Mouse (Mus musculus): Measurements from ENCODE around the gene Psmb8.
"Not testable (repeated sequence)": the region's sequence is repeated elsewhere in the genome, so short reads cannot be mapped to it uniquely, and the experiment has no call there.

The Psmb8 gene

GRCm38 (mm10) chr17:34207456-34207855 is 9.9 kb downstream of the Psmb8 start:
- in situ Hi-C loops (cut with MboI, MseI) = loop anchor here in 1 of 2 experiments (5.0 kb wide), 1 partner anchor 80 kb away; no protein-coding TSS in a partner anchor

GRCm38 (mm10) chr17:34207866-34208265 is 10.3 kb downstream of the Psmb8 start:
- in situ Hi-C loops (cut with MboI, MseI) = loop anchor here in 1 of 2 experiments (5.0 kb wide), 1 partner anchor 81 kb away; no protein-coding TSS in a partner anchor

- in situ Hi-C loops (cut with MboI, MseI) = loop anchor here in 1 of 2 experiments (5.0 kb wide), 1 partner anchor 81 kb away; no protein-coding TSS in a partner anchor
Observed at GRCm38 (mm10) chr17:34208421-34208820, 10.9 kb downstream of the Psmb8 start.

GRCm38 (mm10) chr17:34209680-34210079 is 12.2 kb downstream of the Psmb8 start:
- in situ Hi-C loops (cut with MboI, MseI) = loop anchor here in 1 of 2 experiments (5.0 kb wide), 1 partner anchor 82 kb away; no protein-coding TSS in a partner anchor

GRCm38 (mm10) chr17:34210599-34210998 is 13.1 kb downstream of the Psmb8 start:
- in situ Hi-C loops (cut with MboI, MseI) = no loop called here

- in situ Hi-C loops (cut with MboI, MseI) = no loop called here
Observed at GRCm38 (mm10) chr17:34211746-34212365, 14.3 kb downstream of the Psmb8 start.

- in situ Hi-C loops (cut with MboI, MseI) = no loop called here
Observed at GRCm38 (mm10) chr17:34213936-34214335, 16.4 kb downstream of the Psmb8 start.

- in situ Hi-C loops (cut with MboI, MseI) = loop anchor here in 1 of 2 experiments (5.0 kb wide), 1 partner anchor 33 kb away; no protein-coding TSS in a partner anchor
Observed at GRCm38 (mm10) chr17:34215176-34215575, 17.7 kb downstream of the Psmb8 start.

GRCm38 (mm10) chr17:34217216-34217928 is 19.9 kb downstream of the Psmb8 start:
- in situ Hi-C loops (cut with MboI, MseI) = loop anchor here in 1 of 2 experiments (5.0 kb wide), 1 partner anchor 35 kb away; no protein-coding TSS in a partner anchor

- in situ Hi-C loops (cut with MboI, MseI) = loop anchor here in 1 of 2 experiments (5.0 kb wide), 1 partner anchor 36 kb away; no protein-coding TSS in a partner anchor
Observed at GRCm38 (mm10) chr17:34217986-34218385, 20.5 kb downstream of the Psmb8 start.

GRCm38 (mm10) chr17:34218675-34219074 is 21.2 kb downstream of the Psmb8 start:
- in situ Hi-C loops (cut with MboI, MseI) = loop anchor here in 1 of 2 experiments (5.0 kb wide), 1 partner anchor 36 kb away; no protein-coding TSS in a partner anchor

- in situ Hi-C loops (cut with MboI, MseI) = loop anchor here in 1 of 2 experiments (5.0 kb wide), 1 partner anchor 37 kb away; no protein-coding TSS in a partner anchor
Observed at GRCm38 (mm10) chr17:34219096-34219495, 21.6 kb downstream of the Psmb8 start.

- in situ Hi-C loops (cut with MboI, MseI) = loop anchor here in 1 of 2 experiments (5.0 kb wide), 1 partner anchor 38 kb away; no protein-coding TSS in a partner anchor
Observed at GRCm38 (mm10) chr17:34219801-34220200, 22.3 kb downstream of the Psmb8 start.

- in situ Hi-C loops (cut with MboI, MseI) = not testable (repeated sequence)
Observed at GRCm38 (mm10) chr17:34220401-34220800, 22.9 kb downstream of the Psmb8 start.

- in situ Hi-C loops (cut with MboI, MseI) = no loop called here
Observed at GRCm38 (mm10) chr17:34224816-34225215, 27.3 kb downstream of the Psmb8 start.

- in situ Hi-C loops (cut with MboI, MseI) = no loop called here
Observed at GRCm38 (mm10) chr17:34225426-34225825, 27.9 kb downstream of the Psmb8 start.

GRCm38 (mm10) chr17:34225911-34226310 is 28.4 kb downstream of the Psmb8 start:
- in situ Hi-C loops (cut with MboI, MseI) = not testable (repeated sequence)

- in situ Hi-C loops (cut with MboI, MseI) = not testable (repeated sequence)
Observed at GRCm38 (mm10) chr17:34230971-34231370, 33.5 kb downstream of the Psmb8 start.

- in situ Hi-C loops (cut with MboI, MseI) = not testable (repeated sequence)
Observed at GRCm38 (mm10) chr17:34232021-34232420, 34.5 kb downstream of the Psmb8 start.

GRCm38 (mm10) chr17:34234926-34235325 is 37.4 kb downstream of the Psmb8 start:
- in situ Hi-C loops (cut with MboI, MseI) = loop anchor here (5.0 kb wide), 2 partner anchors 58 to 63 kb away; no protein-coding TSS in a partner anchor

GRCm38 (mm10) chr17:34236691-34237090 is 39.2 kb downstream of the Psmb8 start:
- in situ Hi-C loops (cut with MboI, MseI) = loop anchor here (5.0 kb wide), 2 partner anchors 59 to 64 kb away; no protein-coding TSS in a partner anchor

- in situ Hi-C loops (cut with MboI, MseI) = loop anchor here (5.0 kb wide), 2 partner anchors 60 to 65 kb away; no protein-coding TSS in a partner anchor
Observed at GRCm38 (mm10) chr17:34237741-34238140, 40.2 kb downstream of the Psmb8 start.

Measured in T-helper 17 cell (primary cell).